Mouse (Mus musculus) layer of hippocampus, postnatal 25 days (tissue): Measurements from ENCODE around the gene Rad54l2. TPM values are rescaled to one million over a fixed set of nuclear protein-coding genes. Genes with fewer than 3 reads are reported as not detected.

Experiments
- DNase-seq, 2 experiments: peaks; one replicate each; pipeline ENCODE4 v3.0.0; 2022; ENCODE audit warnings: mixed read lengths in 2 of 2, low spot score in 1 of 2; ENCODE audit errors: extremely low spot score in 1 of 2
- total RNA-seq, 2 experiments: library from RNA; stranded (reverse); gene quantifications; 2 replicates each; pipeline ENCODE4 v1.2.3; 2021

Rad54l2 gene
- 10 to 100 TPM; 14.2 to 17.6 TPM for total RNA-seq

DNA sequence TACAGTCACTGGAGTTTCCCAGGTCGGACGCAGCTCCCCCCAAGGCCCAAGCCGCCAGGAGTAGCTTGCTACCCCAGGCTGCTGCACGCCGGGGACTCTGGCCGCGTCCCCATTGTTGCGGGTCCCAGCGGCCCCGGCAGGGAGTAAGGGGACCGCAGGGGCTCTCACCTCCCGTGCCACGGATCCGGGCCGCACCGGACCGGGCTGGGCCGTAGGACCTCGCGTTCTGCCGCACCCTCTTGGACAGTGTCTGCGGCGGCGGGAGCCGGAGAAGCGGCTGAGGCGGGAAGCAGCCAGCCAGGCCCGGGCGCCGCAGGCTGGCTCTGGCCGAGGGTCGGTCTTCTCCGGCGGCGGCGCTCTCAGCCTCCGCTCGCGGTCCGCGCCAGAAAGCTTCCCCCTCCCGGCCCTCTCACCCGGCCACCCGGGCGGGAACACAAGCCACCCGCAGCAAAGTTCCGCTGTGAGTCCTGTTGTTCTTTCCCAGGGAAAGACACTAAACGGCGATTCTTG lies at the start of gene Rad54l2:
Rad54l2 (minus strand) TSS at position 383 of the 510 bp plus-strand sequence.
- peak; percentile 81 to 84 for DNase-seq

DNA sequence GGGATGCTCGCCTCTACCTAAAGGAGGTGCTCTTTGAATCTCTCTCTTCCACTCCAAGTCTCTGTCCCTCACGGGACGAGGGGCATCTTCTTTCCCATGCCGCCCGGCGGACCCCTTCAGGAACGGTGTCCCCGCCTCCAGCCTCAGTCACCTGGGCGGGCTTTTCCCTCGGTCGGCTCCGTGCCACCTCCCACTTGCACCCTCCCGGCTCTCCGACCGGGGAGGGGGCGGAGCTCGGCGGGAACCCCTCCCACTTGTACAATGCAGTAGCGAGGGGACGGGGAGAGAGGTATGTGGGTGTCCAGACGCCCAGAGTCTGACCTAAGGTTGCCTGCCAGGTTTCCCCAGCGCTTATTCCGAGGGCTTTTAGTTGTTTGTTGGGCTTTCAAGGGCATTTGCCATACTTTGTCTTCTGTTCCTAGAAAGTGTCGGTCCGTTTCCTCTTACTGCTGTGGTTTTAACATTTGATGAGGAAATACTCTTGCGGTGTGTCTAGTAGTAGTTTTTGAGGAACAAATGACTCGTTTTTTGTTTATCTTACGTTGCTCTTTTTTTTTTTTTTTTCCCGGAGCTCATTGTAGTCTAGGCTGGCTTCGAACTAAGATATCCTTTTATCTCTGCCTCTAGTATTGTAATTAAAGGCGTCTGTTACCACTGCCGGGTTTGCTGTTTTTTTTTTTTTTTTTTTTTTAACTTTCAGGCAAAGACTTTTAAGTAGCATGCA lies 33.5 kb upstream of the Rad54l2 start:
- peak; percentile 54 to 58 for DNase-seq

DNA sequence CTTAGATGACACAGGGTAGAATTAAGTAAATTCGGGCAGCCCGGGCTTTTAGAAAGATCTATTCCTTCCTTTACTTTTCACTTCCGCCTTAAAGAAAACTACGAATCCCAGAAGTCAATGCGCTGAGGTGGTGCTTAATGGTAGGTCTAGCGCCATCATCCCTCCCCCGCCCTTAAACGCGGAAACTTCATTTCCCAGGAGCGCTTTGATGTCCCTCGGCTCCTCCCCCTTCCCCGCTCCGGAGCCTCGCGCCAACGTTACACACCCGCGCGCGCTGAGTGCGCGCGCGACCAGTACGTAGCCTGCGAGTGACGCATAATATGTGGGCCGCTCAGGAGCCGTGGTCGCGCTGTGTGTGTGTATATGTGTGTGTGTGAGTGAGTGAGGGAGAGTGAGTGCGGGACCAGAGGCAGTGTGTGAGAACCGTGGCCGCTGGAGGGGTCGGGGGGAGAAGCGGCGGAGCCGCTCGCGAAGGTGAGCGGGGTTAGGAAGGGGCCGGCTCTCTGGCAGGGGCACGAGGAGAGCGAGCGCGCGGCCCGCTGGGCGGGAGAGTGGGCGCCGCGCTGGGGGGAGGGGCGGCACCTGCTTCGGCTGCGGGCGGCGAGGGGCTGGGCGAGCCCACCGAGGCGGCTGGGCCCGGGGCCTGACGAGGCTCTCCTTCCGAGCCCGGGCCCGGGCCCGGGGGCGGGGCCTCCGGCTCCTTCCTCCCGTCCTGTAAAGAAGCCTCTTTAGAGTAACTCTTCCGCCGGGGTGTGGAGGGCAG lies 32.8 kb upstream of the Rad54l2 start, which contains the start of gene Dcaf1:
Dcaf1 (plus strand) TSS at position 257 of the 763 bp plus-strand sequence.
- DNase-seq, result peak; percentile 72 to 75

DNA sequence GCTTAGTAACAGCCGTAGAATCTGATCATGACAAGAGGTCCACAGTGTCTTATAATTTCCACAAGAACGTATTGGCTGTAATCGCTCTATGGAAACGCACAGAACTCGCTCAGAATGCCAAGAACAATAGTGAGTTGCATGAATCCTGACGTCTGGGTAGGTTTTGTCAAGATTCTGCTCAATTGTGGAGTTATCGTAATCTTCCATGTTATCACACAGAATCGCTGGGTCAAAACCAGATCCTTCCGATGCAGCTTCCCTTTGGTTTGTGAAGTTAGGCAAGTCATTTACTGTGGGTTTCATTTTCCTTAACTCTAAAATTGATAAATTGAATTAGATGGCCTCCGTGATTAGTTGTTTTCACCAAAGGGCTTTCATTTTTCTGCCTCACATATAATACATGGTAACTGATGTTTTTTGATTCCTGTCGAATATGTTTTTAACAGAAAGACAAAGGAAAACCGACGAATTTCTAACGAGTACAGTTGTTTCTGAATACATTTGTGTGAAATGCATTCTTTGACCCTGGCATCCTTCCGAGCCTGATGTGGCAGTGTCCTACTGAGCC lies 32.1 kb upstream of the Rad54l2 start:
- no peak for DNase-seq

DNA sequence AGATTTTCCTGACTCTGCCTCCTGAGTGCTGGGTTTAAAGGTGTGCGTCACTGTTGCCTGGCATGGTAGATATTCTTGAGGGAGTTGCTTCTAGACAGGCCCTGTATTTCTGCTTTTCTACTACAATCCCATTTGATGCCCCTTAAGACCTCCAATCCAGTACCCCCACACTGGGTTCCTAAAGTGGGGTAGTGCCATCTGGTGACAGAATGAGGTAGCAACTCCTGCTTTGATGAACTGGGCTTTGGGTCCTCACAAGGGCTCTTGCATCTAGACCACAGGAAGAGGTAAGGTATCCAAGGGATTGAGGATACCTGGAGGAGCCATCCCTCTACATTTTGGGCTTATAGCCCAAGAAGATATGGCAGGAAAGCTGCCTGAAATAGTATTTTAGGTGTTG lies 30.2 kb upstream of the Rad54l2 start:
- peak in 1 of 2 experiments; percentile 7 for DNase-seq

DNA sequence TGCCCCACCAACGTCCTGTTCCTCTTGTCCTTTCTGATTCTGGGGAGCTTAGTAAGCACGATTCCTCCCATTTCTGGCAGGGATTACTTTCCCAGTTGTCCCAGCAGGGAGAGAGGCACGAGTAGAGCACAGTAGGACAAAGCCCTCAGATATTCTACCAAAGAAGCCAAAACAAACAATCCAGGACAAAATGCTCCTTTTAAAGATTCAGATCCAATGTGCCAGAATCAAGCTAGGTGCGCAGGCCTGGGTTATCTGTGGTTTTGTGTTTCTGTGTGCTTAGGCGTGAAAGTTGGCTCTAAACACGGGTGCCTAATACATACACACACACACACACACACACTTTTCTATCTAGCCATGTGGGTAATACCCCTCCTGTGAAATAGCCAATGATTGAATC lies 29.2 kb upstream of the Rad54l2 start:
- DNase-seq, result no peak

DNA sequence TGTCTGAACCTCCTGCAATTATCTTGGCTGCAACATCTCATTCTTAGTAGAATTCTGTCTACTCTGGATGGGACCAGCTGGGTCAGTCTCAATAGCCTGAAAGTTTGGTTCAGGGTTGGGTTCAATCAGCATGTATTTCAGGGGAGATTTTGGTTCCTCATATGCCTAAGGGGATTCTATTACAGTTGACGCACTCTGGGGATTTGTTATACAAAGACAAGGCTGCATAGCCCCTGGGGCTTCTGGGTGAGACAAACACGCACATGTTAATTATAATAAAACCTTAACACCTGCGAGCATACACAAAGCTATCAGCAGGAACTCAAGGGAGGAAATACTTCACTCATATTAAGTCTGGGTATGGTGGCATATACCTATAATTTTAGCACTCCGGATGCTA lies 17.5 kb upstream of the Rad54l2 start:
- DNase-seq, result no peak

DNA sequence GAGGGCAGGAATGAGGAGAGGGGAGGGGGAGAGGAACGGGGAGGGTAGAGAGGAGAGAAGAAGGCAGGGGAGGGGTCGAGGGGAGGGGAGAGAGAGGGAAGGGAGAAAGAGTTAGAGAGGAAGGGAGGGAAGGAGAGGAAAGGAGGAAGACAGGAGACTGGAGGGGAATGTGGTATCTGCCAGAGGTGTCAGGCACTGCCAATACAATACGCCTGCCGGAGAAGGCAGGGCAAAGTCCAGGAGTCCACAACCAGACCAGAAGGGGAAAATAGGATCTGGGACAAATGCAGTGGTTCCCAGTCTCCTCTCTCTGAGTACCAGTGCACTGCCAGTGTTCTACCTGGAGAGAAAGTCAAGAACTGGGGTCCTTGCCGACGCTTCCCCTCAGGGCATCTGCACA lies 1.8 kb upstream of the Rad54l2 start:
- no peak for DNase-seq

DNA sequence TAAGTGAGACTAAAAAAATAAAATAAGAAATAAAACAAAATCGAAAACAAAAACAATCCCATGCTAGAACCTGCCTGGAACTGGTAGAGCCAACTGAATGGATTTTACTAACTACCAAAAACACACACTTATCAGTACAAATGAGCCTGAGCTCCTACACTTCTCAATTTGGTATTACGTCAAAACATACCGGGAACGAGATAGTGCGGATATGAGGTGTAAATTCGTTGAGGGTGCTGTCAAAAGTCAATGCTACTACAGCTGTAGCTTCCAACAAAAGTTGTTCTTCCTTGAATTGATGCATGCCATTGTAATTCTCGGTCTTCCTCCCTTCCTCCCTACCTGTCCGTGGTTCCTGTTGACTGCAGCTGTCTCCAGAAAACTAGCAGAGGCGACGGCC lies 369 bp upstream of the Rad54l2 start:
- DNase-seq, result no peak

DNA sequence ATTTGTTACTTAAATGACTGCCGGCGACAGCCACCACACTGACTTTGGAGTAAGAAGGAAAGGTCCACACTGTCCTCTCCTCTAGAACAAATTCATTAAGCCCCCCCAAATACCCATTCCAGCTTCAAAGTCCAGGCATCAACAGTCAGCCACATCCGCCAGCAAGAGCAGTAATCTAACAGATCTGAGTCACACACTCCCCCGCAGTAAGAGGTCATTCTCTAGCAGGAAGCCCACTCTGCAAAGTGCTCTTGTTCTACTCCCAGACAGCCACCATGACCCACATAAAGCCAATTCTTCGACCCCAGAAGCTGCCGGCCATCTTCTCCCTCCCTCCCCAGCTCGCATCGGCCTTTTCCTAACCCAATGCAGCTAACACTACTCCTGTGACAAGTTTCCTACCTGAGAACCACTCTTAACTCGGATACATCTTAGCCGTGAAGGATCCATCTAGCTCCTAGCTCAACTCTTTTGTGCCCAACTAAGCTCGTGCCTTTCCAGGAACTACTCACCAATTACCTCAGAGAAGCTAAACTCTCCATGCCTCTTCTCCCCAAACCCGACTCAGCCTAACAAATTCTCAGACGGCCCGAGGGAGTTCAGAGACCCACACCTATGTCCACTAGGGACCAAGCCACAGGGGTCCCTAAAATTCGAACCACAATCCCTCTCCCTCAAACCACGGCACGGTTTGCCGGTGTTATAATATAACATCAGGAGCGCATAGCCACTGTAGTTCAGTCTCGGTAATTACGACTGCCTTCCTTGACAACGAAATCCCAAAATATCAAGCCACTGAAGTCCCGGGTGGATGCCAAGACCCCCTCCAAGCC lies 799 bp downstream of the Rad54l2 start:
- no peak for DNase-seq

DNA sequence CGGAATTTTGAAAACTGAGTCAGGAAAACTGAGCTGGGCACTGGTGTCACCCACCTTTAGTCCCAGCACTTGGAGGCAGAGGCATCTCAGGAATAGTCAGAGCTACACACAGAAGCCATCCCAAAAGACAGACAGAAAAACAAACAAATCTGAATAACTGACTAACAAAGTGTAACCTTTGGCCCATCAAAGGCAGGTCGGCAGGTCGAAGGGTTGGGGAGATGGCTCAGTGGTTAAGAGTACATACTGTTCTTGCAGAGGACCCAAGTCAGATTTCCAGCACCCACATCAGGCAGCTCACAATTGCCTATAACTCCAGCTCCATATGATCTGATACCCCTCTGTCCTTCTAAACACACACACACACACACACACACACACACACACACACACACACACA lies 3.8 kb downstream of the Rad54l2 start:
- DNase-seq, result no peak

DNA sequence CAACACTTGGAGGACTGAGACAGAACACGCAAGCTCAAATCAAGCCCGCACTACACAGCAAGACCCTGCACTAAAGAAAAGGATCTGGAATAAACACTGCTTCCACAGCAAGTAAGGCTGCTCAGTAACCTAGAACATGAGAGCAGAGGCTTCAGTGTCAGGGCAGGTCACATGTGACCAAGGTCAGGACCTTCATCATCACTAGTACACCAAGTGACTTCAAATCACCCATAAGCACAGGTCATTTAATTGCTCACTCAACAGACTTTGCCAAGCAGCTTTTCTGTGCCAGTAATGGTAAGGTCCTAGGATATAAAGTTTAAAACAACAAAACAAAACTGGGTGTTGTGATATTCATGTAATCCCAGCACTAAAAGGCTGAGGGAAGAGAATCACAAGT lies 5.4 kb downstream of the Rad54l2 start:
- no peak for DNase-seq

DNA sequence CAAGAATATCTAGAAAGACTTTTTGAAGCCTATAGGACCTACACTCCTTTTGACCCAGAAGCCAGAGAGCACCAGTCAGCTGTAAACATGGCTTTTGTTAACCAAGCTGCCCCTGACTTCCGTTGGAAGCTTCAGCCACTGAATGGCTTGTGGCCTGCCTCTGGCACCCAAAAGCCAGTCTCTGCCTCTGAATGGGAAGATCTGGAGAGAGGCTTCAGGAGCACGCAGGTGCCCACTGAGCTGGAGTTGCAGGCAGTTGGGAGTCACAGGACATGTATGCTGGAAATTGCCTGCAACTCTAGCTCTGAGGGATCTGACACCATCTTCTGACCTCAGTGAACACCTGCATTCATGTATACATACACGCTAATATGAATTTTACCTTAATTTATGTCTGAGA lies 8.9 kb downstream of the Rad54l2 start:
- no peak for DNase-seq

DNA sequence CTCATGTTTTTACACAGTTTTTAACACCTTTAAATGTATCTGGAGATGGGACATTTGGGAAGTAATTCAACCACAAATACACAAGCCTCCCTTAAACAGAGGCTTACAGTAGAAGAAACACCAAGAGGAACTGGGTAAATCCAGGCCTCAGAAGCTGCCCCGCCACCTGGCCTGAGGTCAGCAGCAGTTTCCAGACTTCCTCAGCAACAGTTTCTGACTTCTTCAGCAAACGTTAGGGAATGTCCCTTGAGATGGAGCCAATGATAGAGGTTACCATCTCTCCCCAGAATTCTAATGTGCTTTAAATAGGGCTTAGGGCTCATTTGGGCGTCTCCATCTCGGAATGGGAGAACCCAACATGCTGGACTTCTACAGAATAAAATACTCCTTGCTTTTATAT lies 10.7 kb downstream of the Rad54l2 start:
- DNase-seq, result no peak

DNA sequence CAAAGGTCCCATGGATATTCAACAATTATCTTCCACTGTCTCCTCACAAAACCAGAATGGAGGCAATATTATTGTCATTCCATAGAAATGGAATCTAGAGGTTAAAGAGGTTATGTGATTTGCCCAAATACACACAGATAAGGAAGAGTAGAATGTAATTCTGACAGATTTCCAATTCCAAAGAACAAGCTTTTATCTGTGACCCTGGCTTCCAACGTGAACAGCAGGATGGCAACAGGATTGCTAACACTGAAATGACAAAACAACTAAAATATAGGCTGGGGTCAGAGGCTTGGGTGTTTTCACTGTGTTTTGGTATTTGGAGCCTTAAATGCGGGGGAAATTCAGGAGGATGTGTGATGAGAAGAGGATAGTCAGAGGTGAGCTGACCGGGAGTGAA lies 11.6 kb downstream of the Rad54l2 start:
- no peak for DNase-seq

DNA sequence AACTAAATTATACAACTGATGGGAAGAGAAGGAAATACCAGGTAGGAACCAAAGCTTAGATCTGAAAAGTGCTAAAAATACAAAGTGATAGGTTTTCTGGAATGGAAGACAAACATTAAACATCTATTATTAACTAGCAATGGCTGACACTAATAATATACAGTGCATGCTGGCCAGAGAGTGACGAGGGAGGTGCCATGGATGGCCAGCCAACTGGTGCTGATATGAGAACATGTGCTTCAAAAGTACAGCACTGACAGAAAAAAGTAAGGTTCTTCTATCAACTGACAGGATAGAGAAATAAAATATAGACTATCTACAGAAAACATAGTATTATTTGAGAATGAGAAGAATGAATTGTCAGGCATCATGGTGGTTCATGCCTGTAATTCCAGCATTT lies 12.9 kb downstream of the Rad54l2 start:
- no peak for DNase-seq

DNA sequence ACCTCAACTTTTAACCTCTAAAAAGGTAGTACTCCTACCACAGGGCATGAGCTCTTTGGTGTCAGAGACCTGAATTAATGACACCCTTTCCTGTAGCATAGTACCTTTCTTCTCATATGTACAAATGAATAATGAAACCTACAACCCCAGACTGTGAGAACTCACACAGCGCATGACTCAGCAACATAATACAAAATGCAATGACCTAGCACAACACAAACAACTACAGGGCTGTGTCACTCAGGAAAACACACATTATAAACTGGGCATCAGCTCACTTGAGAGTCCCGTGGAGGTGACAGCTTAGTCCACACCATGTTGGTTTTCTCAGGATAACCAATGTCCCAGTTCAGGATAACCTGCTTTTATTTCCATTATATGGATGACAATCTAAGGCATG lies 17.2 kb downstream of the Rad54l2 start:
- no peak for DNase-seq

DNA sequence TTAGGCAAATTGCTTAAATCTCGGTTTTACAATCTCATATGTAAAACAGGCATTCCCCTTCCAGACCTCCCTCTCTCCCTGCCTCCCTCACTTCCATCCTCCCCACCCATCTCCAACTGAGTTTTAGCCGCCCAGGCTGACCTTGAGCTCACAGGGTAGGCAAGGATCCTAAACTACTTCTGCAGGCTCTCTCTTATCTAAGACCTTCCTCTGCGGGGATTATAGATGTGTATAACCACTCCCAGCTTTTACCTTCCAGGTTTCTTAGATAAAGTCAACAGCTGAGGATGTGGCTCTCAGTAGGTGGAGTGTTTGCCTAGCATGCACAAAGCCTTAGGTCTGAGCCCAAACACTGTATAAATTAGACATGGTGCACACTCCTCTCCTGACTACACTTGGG lies 18.8 kb downstream of the Rad54l2 start:
- DNase-seq, result no peak

DNA sequence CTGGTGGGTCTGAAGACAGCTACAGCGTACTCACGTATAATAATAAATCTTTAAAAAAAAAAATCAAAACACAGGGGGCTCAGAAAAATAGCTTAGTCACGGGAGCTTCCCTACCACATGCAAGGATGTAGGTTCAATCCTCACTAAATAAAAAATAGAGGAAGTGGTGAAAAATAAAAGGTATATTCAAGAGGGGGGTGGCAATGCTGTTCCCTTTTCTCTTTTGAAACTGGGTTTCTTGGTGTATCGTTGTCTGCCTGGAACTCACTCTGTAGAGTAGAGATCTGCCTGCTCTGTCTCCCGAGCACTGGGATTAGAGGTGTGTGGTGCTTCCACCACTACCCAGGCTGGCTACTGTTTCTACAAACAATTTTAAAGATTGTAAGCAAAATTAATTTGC lies 19.2 kb downstream of the Rad54l2 start:
- no peak for DNase-seq

DNA sequence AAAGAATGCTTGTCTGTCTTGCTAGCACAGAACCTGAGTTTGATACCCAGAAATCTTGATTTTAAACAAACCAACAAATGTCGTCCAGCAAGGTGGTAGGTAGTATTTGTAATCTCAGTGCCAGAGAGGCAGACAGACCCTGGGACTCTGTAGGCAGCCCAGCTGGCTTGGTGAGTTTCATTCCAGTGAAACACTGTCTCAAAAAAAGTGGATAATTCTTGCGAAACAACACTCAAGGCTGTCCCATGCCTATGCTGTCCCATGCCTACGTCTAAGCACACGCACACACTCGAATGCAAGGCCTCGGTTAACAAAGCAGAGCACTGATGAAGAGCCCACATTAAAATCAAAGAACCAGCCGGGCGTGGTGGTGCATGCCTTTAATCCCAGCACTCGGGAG lies 32.6 kb downstream of the Rad54l2 start:
- no peak for DNase-seq

DNA sequence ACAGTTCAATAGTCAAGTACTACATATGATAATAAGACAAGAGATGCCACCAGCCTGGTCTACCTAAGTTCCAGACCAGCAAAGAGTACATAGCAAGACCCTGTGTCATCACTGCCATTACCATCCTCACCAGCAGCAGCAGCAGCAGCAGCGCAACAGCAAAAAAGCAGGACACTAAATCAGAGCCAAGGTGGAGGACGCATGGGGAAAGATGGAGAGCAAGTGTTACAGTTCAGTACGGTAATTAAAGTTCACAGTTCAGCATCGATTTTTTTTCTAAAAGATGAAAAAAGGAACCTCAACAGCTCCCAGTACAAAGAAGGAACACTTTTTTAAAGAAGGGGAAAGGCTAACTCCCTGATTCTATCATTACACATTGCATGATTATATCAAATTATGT lies 33.2 kb downstream of the Rad54l2 start:
- DNase-seq, result no peak
